Mouse (Mus musculus) intestine, postnatal 0 days (tissue): Measurements from ENCODE around the gene Naaa. TPM values are rescaled to one million over a fixed set of nuclear protein-coding genes. Genes with fewer than 3 reads are reported as not detected.
A peak's percentile ranks its signal among the peaks of the same experiment; 100 is the strongest.

Experiments used
- ATAC-seq: fragments of 200-750 bp; cut with Nextera tagmentation; 2 replicates; pipeline ENCODE4 v1.8.0; 2017; ENCODE audit warnings: mild to moderate bottlenecking, moderate TSS enrichment, moderate library complexity
- H3K27ac ChIP-seq: fragments of 300-500 bp; sonication (generic); 2 replicates; pipeline ENCODE4 v1.5.1; 2014; ENCODE audit warnings: mild to moderate bottlenecking, low read depth, low read length, moderate library complexity
- H3K27me3 ChIP-seq: fragments of 300-500 bp; sonication (generic); replicated peaks from 2 replicates; pipeline ENCODE4 v1.6.1; 2014; ENCODE audit warnings: low read length, mixed read lengths; ENCODE audit not compliant: control insufficient read depth, insufficient read depth
- H3K36me3 ChIP-seq: fragments of 300-500 bp; sonication (generic); 2 replicates; pipeline ENCODE4 v1.6.1; 2014; ENCODE audit warnings: mild to moderate bottlenecking, moderate library complexity; ENCODE audit not compliant: control insufficient read depth, insufficient read depth
- H3K4me1 ChIP-seq: fragments of 300-500 bp; sonication (generic); replicated peaks from 2 replicates; pipeline ENCODE4 v1.6.1; 2014; ENCODE audit warnings: antibody characterized with exemption, low read length, mixed read lengths; ENCODE audit not compliant: control insufficient read depth, insufficient read depth
- H3K4me2 ChIP-seq: fragments of 300-500 bp; sonication (generic); replicated peaks from 2 replicates; pipeline ENCODE4 v1.6.1; 2014; ENCODE audit warnings: low read depth, mild to moderate bottlenecking, moderate library complexity
- H3K4me3 ChIP-seq: fragments of 300-500 bp; sonication (generic); 2 replicates; pipeline ENCODE4 v1.5.1; 2014; ENCODE audit warnings: low read depth, low read length
- H3K9ac ChIP-seq: fragments of 300-500 bp; sonication (generic); 2 replicates; pipeline ENCODE4 v1.6.1; 2014; ENCODE audit warnings: mild to moderate bottlenecking, low read depth, low read length
- H3K9me3 ChIP-seq: fragments of 300-500 bp; sonication (generic); 2 replicates; pipeline ENCODE4 v1.6.1; 2016; ENCODE audit warnings: mixed run types; ENCODE audit not compliant: control insufficient read depth
- CTCF ChIP-seq: sonication (generic); IDR thresholded peaks from 2 replicates; pipeline ENCODE4 v1.5.1; 2016; ENCODE audit warnings: low read depth, mild to moderate bottlenecking, control low read depth, antibody characterized with exemption, moderate library complexity
- WGBS: fragments of 180-500 bp; shearing (Covaris S2); extraction: QIAGEN DNeasy Blood & Tissue Kit; methylation state at CpG from one replicate; pipeline ENCODE4 v1.1.7; 2014; 5-methylcytosine and 5-hydroxymethylcytosine counted together
- polyA plus RNA-seq: library from polyadenylated mRNA; unstranded; fragments of >200 nt; fragmentation: Nextera tagmentation; extraction: Ambion mirVana; gene quantifications from 2 replicates; pipeline ENCODE4 v1.2.1, GENCODE M21; 2015

Gene Naaa
- polyA plus RNA-seq, 1 experiment from 2014 or later = 19.8 TPM

- Histone ChIP-seq H3K27me3 (no peaks in the 10 kb centered on the region), H3K27ac (no peak overlapping the region), H3K9me3 (no peaks in the 10 kb centered on the region), H3K4me3 (no peak overlapping the region), H3K36me3 (peaks cover 8% of the 10 kb centered on the region; the same call in 1 of the 2 replicates), H3K4me1 (no peaks in the 10 kb centered on the region), H3K9ac (no peak overlapping the region), H3K4me2 (no peak overlapping the region)
- no peak for TF ChIP-seq CTCF
- no peak for ATAC-seq
- 83% methylated on average over 7 of the region's 7 CpGs for WGBS
Observed at GRCm38 (mm10) chr5:92270496-92270895, 7.5 kb downstream of the Naaa start.

GRCm38 (mm10) chr5:92263761-92264359, 14.1 kb downstream of the Naaa start:
- H3K9ac ChIP-seq = no peak overlapping the region
- H3K4me1 ChIP-seq = peaks cover 8% of the 10 kb centered on the region; the same call in 1 of the 2 replicates
- ATAC-seq = peak; percentile 65
- WGBS = 58% methylated on average over 4 of the region's 4 CpGs
- H3K4me3 ChIP-seq = no peak overlapping the region
- H3K36me3 ChIP-seq = no peaks in the 10 kb centered on the region; the same call in 1 of the 2 replicates
- no peak overlapping the region for H3K4me2 ChIP-seq
- no peak for TF ChIP-seq CTCF
- H3K9me3 ChIP-seq = no peaks in the 10 kb centered on the region
- H3K27ac ChIP-seq = no peak overlapping the region
- H3K27me3 ChIP-seq = no peaks in the 10 kb centered on the region

GRCm38 (mm10) chr5:92262646-92263045, 15.3 kb downstream of the Naaa start:
- Histone ChIP-seq H3K27me3 (no peaks in the 10 kb centered on the region), H3K4me1 (peaks cover 8% of the 10 kb centered on the region; the same call in 1 of the 2 replicates), H3K9me3 (no peaks in the 10 kb centered on the region), H3K36me3 (no peaks in the 10 kb centered on the region; the same call in 1 of the 2 replicates), H3K4me2 (no peak overlapping the region), H3K4me3 (no peak overlapping the region), H3K9ac (no peak overlapping the region), H3K27ac (no peak overlapping the region)
- no peak for TF ChIP-seq CTCF
- WGBS = 76% methylated on average over 8 of the region's 8 CpGs
- ATAC-seq = no peak

GRCm38 (mm10) chr5:92256218-92256617, 21.8 kb downstream of the Naaa start, which contains the start of gene Ppef2:
Gene Ppef2 (minus strand): TSS chr5:92256278.
- no peak for TF ChIP-seq CTCF
- Histone ChIP-seq H3K4me2 (no peak within 1 kb of the TSS), H3K4me1 (no peaks in the 10 kb centered on the region), H3K9ac (no peak within 1 kb of the TSS), H3K27ac (no peak within 1 kb of the TSS), H3K27me3 (no peaks in the 10 kb centered on the region), H3K9me3 (no peaks in the 10 kb centered on the region), H3K36me3 (no peaks in the 10 kb centered on the region; the same call in 1 of the 2 replicates), H3K4me3 (no peak within 1 kb of the TSS)
- ATAC-seq = no peak
- WGBS = 41% methylated on average over 6 of the region's 6 CpGs

- no peaks in the 10 kb centered on the region for H3K9me3 ChIP-seq
- 58% methylated on average over 6 of the region's 6 CpGs for WGBS
- no peak for TF ChIP-seq CTCF
- H3K4me2 ChIP-seq = no peak overlapping the region
- H3K9ac ChIP-seq = no peak overlapping the region
- H3K27ac ChIP-seq = no peak overlapping the region
- no peak overlapping the region for H3K4me3 ChIP-seq
- H3K4me1 ChIP-seq = no peaks in the 10 kb centered on the region
- no peaks in the 10 kb centered on the region for H3K27me3 ChIP-seq
- ATAC-seq = peak; percentile 45; the same call in 1 of the 2 replicates
- H3K36me3 ChIP-seq = no peaks in the 10 kb centered on the region
Observed at GRCm38 (mm10) chr5:92254476-92254875, 23.5 kb downstream of the Naaa start.

- H3K9ac ChIP-seq = no peak overlapping the region
- 0 out of 2 replicates have a peak overlapping the region, but pooled peaks have one; percentile 0 for H3K4me2 ChIP-seq
- no peaks in the 10 kb centered on the region for H3K4me1 ChIP-seq
- 26% methylated on average over 18 of the region's 18 CpGs for WGBS
- H3K27me3 ChIP-seq = no peaks in the 10 kb centered on the region
- H3K27ac ChIP-seq = no peak overlapping the region
- ATAC-seq = no peak
- H3K9me3 ChIP-seq = no peaks in the 10 kb centered on the region
- TF ChIP-seq CTCF = peak; percentile 71
- no peaks in the 10 kb centered on the region for H3K36me3 ChIP-seq
- H3K4me3 ChIP-seq = no peak overlapping the region
Observed at GRCm38 (mm10) chr5:92252797-92253343, 25.1 kb downstream of the Naaa start.
